9 mouse cellular contexts compared by ENCODE assay signal in genomic region chr11:46216669-46217068, GRCm38 (mm10). TPM values are rescaled to one million over a fixed set of nuclear protein-coding genes. Genes with fewer than 3 reads are reported as not detected.
DNase-seq lines count a peak whose midpoint lies in the region; ATAC-seq and TF ChIP-seq lines count a peak whose summit lies in the region.
"Had no signal": no experiment of that assay in that cellular context is flagged by ENCODE, and none has a peak within 500 bp of the region (broad histone marks: within the 10 kb centered on the region; RNA-seq: fewer than 3 reads in every experiment).

No protein-coding gene starts in this region.

- H3K4me2 ChIP-seq in heart, embryonic 11.5 days, result no peak overlapping the region
- H3K4me2 ChIP-seq: embryonic facial prominence, embryonic 15.5 days had no signal

- H3K27ac ChIP-seq in thymus, adult 2 months (ENCODE audit: control insufficient read depth, insufficient read depth, low read length), result no peak overlapping the region
- H3K27ac ChIP-seq in heart, embryonic 11.5 days (ENCODE audit: low read depth, low read length), result no peak overlapping the region
- H3K27ac ChIP-seq: embryonic facial prominence, embryonic 15.5 days had no signal

- DNase-seq in heart, postnatal 4 days, result peak; percentile 35
- DNase-seq in heart, adult 11 months, result no peak
- peak; percentile 40 for DNase-seq in thymus, adult 2 months
- DNase-seq in thymus, adult 18-20 months, result no peak
- peak; percentile 68 for DNase-seq in c-Kit-positive CD71-positive TER-119-positive erythroid progenitor cells, embryonic 14.5 days (ENCODE audit: low spot score)
- no peak for DNase-seq in urinary bladder, postnatal 25 days (ENCODE audit: low spot score)

- no peaks in the 10 kb centered on the region for H3K4me1 ChIP-seq in thymus, adult 2 months (replicated peaks; ENCODE audit: control insufficient read depth, insufficient read depth, low read length)
- peaks cover 36% of the 10 kb centered on the region for H3K4me1 ChIP-seq in heart, embryonic 11.5 days (ENCODE audit: control insufficient read depth, insufficient read depth, low read length)

- 89% methylated on average over 7 of the region's 7 CpGs for WGBS in thymus, adult 2 months
- 66% methylated on average over 7 of the region's 7 CpGs for WGBS in heart, embryonic 11.5 days (ENCODE audit: insufficient replicate concordance)

- H3K27me3 ChIP-seq in thymus, adult 2 months (ENCODE audit: control insufficient read depth, insufficient read depth, low read length), result no peaks in the 10 kb centered on the region
- H3K27me3 ChIP-seq in heart, embryonic 11.5 days (ENCODE audit: control insufficient read depth, insufficient read depth, low read length), result no peaks in the 10 kb centered on the region
- H3K27me3 ChIP-seq: embryonic facial prominence, embryonic 15.5 days had no signal

- H3K36me3 ChIP-seq in thymus, adult 2 months (ENCODE audit: control insufficient read depth, insufficient read depth, low read length), result peaks cover 33% of the 10 kb centered on the region
- H3K36me3 ChIP-seq in heart, embryonic 11.5 days (ENCODE audit: control insufficient read depth, insufficient read depth, low read length), result no peaks in the 10 kb centered on the region
- H3K36me3 ChIP-seq: embryonic facial prominence, embryonic 15.5 days had no signal

- TF ChIP-seq CTCF in thymus, adult 2 months (IDR thresholded peaks at IDR 0.05; ENCODE audit: borderline replicate concordance, control insufficient read depth, extremely low read depth, insufficient read depth, low read length, poor library complexity), result no peak

- H3K9me3 ChIP-seq in heart, embryonic 11.5 days (replicated peaks; ENCODE audit: control insufficient read depth, low read length), result no peaks in the 10 kb centered on the region
- H3K9me3 ChIP-seq: embryonic facial prominence, embryonic 15.5 days had no signal

- H3K4me3 ChIP-seq in thymus, adult 2 months (ENCODE audit: control insufficient read depth, insufficient read depth, low read length), result no peak overlapping the region
- H3K4me3 ChIP-seq in heart, embryonic 11.5 days (ENCODE audit: low read depth, low read length), result no peak overlapping the region
- H3K4me3 ChIP-seq: embryonic facial prominence, embryonic 15.5 days had no signal

- no peak for TF ChIP-seq POLR2A in thymus, adult 2 months (IDR thresholded peaks at IDR 0.05; ENCODE audit: control insufficient read depth, extremely low read depth, insufficient read depth, low read length, poor library complexity)

- ATAC-seq in neutrophil, adult 5-6 weeks (ENCODE audit: extremely low read depth, insufficient number of reproducible peaks, low FRiP score, poor library complexity, severe bottlenecking), result 0 out of 2 replicates have a peak, but pooled peaks have one; percentile 29
- no peak for ATAC-seq in heart, embryonic 11.5 days (replicated peaks; ENCODE audit: insufficient number of reproducible peaks, low FRiP score, low TSS enrichment)

- no peak overlapping the region for H3K9ac ChIP-seq in heart, embryonic 11.5 days (ENCODE audit: low read depth, low read length)
- H3K9ac ChIP-seq: embryonic facial prominence, embryonic 15.5 days had no signal

RNA-seq across cellular contexts. Expression of gene Fndc9, which starts 18.7 kb away (rescaled TPM):
- total RNA-seq in heart, postnatal 4 days (2021), result not detected
- polyA plus RNA-seq in thymus, adult 2 months (2012; rRNA removed), result 0.09 TPM in 1 of 2 replicates, not detected in the other
- total RNA-seq in neutrophil, adult 5-6 weeks (2017), result 0.35 and 0.37 TPM in 2 replicates
- polyA plus RNA-seq in heart, embryonic 11.5 days (2014; fragmentation: Nextera tagmentation; extraction: Ambion mirVana), result not detected in 2 replicates

RNA-seq across cellular contexts. Expression of gene Nipal4, which starts 50.4 kb away (rescaled TPM):
- 1 to 10 TPM; 2.5 to 2.7 TPM for total RNA-seq in heart, postnatal 4 days (2021)
- 0.37 and 0.58 TPM in 2 replicates for polyA plus RNA-seq in thymus, adult 2 months (2012; rRNA removed)
- total RNA-seq in neutrophil, adult 5-6 weeks (2017), result 0.12 TPM in 1 of 2 replicates, not detected in the other
- 12.2 and 18.2 TPM in 2 replicates for polyA plus RNA-seq in heart, embryonic 11.5 days (2014; fragmentation: Nextera tagmentation; extraction: Ambion mirVana)

Comparison
In these comparisons a context has a peak if more than half of its experiments do, and no peak if none do; other contexts are left out.
1. DNase-seq: peak in heart, postnatal 4 days (single experiment), thymus, adult 2 months (single experiment) and c-Kit-positive CD71-positive TER-119-positive erythroid progenitor cells, embryonic 14.5 days (single experiment); none in heart, adult 11 months (single experiment), thymus, adult 18-20 months (0 of 2) and urinary bladder, postnatal 25 days (single experiment).